Mouse (Mus musculus) olfactory bulb, adult 2 months (tissue): ENCODE measurements around the gene Gga3.

Experiments used
- CTCF ChIP-seq: fragments of 200-500 bp; IDR thresholded peaks from 2 replicates; pipeline ENCODE4 v1.5.1; 2012; ENCODE audit warnings: low read depth, mild to moderate bottlenecking, low read length, moderate library complexity; ENCODE audit not compliant: insufficient read depth
- POLR2A ChIP-seq: fragments of 200-500 bp; IDR thresholded peaks from 2 replicates; pipeline ENCODE4 v1.6.1; 2012; ENCODE audit warnings: mild to moderate bottlenecking, low read depth, low read length, moderate library complexity; ENCODE audit not compliant: insufficient read depth

GRCm38 (mm10) chr11:115579080-115579479 is 24.8 kb downstream of the Gga3 start:
- TF ChIP-seq POLR2A (no peak), CTCF (no peak)
